Mouse (Mus musculus) embryonic facial prominence, embryonic 14.5 days (tissue): ENCODE measurements around the gene Syt2. TPM values are rescaled to one million over a fixed set of nuclear protein-coding genes. Genes with fewer than 3 reads are reported as not detected.

Experiments used
- ATAC-seq: fragments of 200-750 bp; cut with Nextera tagmentation; 2 replicates; pipeline ENCODE4 v1.8.0; 2017; ENCODE audit warnings: low read depth, moderate number of reproducible peaks, moderate TSS enrichment
- DNase-seq: peaks from one replicate; pipeline ENCODE4 v3.0.0-alpha.2; 2015; ENCODE audit warnings: low spot score
- H3K27ac ChIP-seq: fragments of 300-500 bp; sonication (generic); replicated peaks from 2 replicates; pipeline ENCODE4 v1.5.1; 2014; ENCODE audit warnings: low read depth, mild to moderate bottlenecking, low read length, moderate library complexity
- H3K27me3 ChIP-seq: fragments of 300-500 bp; sonication (generic); replicated peaks from 2 replicates; pipeline ENCODE4 v1.6.1; 2014; ENCODE audit warnings: low read length; ENCODE audit not compliant: control insufficient read depth, insufficient read depth
- H3K36me3 ChIP-seq: fragments of 300-500 bp; sonication (generic); 2 replicates; pipeline ENCODE4 v1.6.1; 2014; ENCODE audit warnings: low read length, mixed read lengths; ENCODE audit not compliant: control insufficient read depth, insufficient read depth
- H3K4me1 ChIP-seq: fragments of 300-500 bp; sonication (generic); 2 replicates; pipeline ENCODE4 v1.6.1; 2014; ENCODE audit warnings: antibody characterized with exemption, low read length; ENCODE audit not compliant: control insufficient read depth, insufficient read depth
- H3K4me2 ChIP-seq: fragments of 300-500 bp; sonication (generic); 2 replicates; pipeline ENCODE4 v1.6.1; 2014; ENCODE audit warnings: low read depth, mild to moderate bottlenecking, low read length, moderate library complexity, mixed read lengths
- H3K4me3 ChIP-seq: fragments of 300-500 bp; sonication (generic); 2 replicates; pipeline ENCODE4 v1.5.1; 2014; ENCODE audit warnings: low read depth, mild to moderate bottlenecking, low read length
- H3K9ac ChIP-seq: fragments of 300-500 bp; sonication (generic); 2 replicates; pipeline ENCODE4 v1.6.1; 2014; ENCODE audit warnings: low read depth, mild to moderate bottlenecking, low read length, moderate library complexity, mixed read lengths
- H3K9me3 ChIP-seq: fragments of 300-500 bp; sonication (generic); 2 replicates; pipeline ENCODE4 v1.6.1; 2016; ENCODE audit warnings: low read length; ENCODE audit not compliant: control insufficient read depth
- WGBS: fragments of 180-500 bp; shearing (Covaris S2); extraction: QIAGEN DNeasy Blood & Tissue Kit; methylation state at CpG from one replicate; pipeline ENCODE4 v1.1.7; 2014; 5-methylcytosine and 5-hydroxymethylcytosine counted together
- polyA plus RNA-seq: library from polyadenylated mRNA; unstranded; fragments of >200 nt; fragmentation: Nextera tagmentation; extraction: Ambion mirVana; gene quantifications from 2 replicates; pipeline ENCODE4 v1.2.1, GENCODE M21; 2014

The Syt2 gene
- polyA plus RNA-seq, 1 experiment from 2014 or later: 1.6 TPM

DNA sequence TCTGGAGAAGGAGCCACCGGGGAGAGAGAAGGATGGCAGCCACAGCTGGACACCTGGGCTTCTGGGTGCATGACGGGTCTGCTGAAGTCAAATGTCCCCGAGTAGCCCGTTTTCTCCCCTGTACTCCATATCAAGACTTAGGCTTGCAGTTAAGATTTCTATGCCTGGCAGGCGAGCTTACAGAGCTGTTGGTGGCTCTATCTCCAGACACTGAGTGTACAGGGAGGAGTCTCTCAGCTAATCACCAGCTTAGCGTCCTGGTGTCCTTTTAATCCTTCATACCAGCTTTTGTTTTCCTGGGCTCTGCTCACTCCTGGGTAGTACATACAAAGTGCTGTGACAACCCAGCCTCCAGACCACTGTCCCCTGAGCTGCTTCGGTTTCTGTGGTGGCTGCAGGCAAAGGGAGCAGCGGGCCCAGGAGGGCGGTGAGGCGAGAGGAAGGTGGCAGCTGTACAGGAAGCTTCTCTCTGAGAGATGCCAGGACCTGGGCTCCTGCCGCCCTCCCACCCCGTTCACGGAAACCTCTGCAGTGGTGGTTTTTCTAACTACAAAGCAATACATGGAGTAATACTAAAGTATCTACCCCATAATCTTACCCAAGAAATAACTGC, 131.6 kb downstream of the Syt2 start:
- no peak overlapping the region for H3K4me3 ChIP-seq
- H3K9ac ChIP-seq: no peak overlapping the region
- ATAC-seq: no peak
- no peak for DNase-seq
- H3K27me3 ChIP-seq: no peaks in the 10 kb centered on the region
- H3K27ac ChIP-seq: no peak overlapping the region
- 54% methylated on average over 13 of the region's 13 CpGs for whole genome bisulfite sequencing
- H3K4me2 ChIP-seq: no peak overlapping the region
- H3K36me3 ChIP-seq: peaks cover 25% of the 10 kb centered on the region
- H3K9me3 ChIP-seq: no peaks in the 10 kb centered on the region
- peaks cover 30% of the 10 kb centered on the region for H3K4me1 ChIP-seq

- no peak overlapping the region for H3K4me3 ChIP-seq
- no peak for DNase-seq
- H3K9ac ChIP-seq: no peak overlapping the region
- H3K27me3 ChIP-seq: no peaks in the 10 kb centered on the region
- WGBS: 90% methylated on average over 5 of the region's 5 CpGs
- no peaks in the 10 kb centered on the region for H3K9me3 ChIP-seq
- peaks cover 26% of the 10 kb centered on the region for H3K4me1 ChIP-seq
- no peak overlapping the region for H3K4me2 ChIP-seq
- ATAC-seq: no peak
- peaks cover 9% of the 10 kb centered on the region; the same call in 1 of the 2 replicates for H3K36me3 ChIP-seq
- H3K27ac ChIP-seq: no peak overlapping the region
Observed at GRCm38 (mm10) chr1:134782797-134783196, 136.3 kb downstream of the Syt2 start.

DNA sequence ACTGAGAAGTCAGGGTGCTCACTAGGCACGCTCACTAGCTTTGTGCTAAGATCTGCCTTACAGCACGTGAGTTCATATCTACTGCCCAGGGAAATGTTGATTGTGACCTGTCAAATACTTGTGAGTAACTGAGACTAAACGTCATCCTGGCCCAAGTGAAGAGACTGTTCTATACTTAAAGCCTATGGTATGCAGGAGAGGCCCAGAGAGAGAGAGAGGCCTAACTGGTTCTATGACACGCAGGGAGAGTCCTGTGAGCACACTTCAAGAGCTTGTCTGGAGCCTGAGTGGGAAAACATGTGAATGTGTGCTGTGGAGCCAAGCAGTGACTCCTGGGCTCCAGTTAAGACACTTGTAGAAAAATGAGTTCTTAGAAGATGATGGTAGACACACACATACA, 137.5 kb downstream of the Syt2 start:
- Histone ChIP-seq H3K9me3 (no peaks in the 10 kb centered on the region), H3K9ac (no peak overlapping the region), H3K4me2 (no peak overlapping the region), H3K4me3 (no peak overlapping the region), H3K4me1 (peaks cover 31% of the 10 kb centered on the region), H3K27ac (no peak overlapping the region), H3K27me3 (no peaks in the 10 kb centered on the region), H3K36me3 (peaks cover 9% of the 10 kb centered on the region; the same call in 1 of the 2 replicates)
- DNase-seq (no peak), ATAC-seq (no peak)
- 67% methylated on average over 4 of the region's 4 CpGs for WGBS

- DNase-seq (no peak), ATAC-seq (no peak)
- Histone ChIP-seq H3K4me3 (no peak overlapping the region), H3K4me2 (no peak overlapping the region), H3K27me3 (no peaks in the 10 kb centered on the region), H3K9me3 (no peaks in the 10 kb centered on the region), H3K27ac (peak overlapping the region; percentile 59), H3K9ac (no peak overlapping the region), H3K36me3 (peaks cover 9% of the 10 kb centered on the region; the same call in 1 of the 2 replicates), H3K4me1 (peaks cover 31% of the 10 kb centered on the region)
- 40% methylated on average over 6 of the region's 6 CpGs for WGBS
Observed at GRCm38 (mm10) chr1:134784481-134784880, 138.0 kb downstream of the Syt2 start.

DNA sequence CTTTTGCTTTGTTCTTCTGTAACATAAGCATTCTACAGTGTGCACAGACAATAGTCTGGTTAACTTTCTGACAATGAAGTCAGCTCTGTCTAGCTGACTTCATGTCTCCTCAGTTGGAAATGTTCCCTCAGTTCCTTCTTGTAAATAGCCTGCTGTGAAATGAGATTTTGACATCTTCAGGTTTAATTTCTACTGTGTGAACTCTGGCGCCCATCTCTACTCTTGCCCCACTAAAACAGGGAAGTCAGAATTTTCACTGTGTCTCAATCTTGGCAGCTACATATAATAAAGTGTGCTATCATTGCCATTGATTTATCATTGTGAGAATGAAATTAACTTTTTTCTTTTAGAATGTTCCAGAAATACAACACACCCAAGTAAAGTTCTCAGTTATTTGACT, 138.4 kb downstream of the Syt2 start:
- ATAC-seq (no peak), DNase-seq (no peak)
- Histone ChIP-seq H3K4me1 (peaks cover 31% of the 10 kb centered on the region), H3K9ac (no peak overlapping the region), H3K27ac (peak overlapping the region; percentile 59; the same call in 1 of the 2 replicates), H3K36me3 (peaks cover 9% of the 10 kb centered on the region; the same call in 1 of the 2 replicates), H3K4me2 (no peak overlapping the region), H3K9me3 (no peaks in the 10 kb centered on the region), H3K27me3 (no peaks in the 10 kb centered on the region), H3K4me3 (no peak overlapping the region)
- WGBS: 81% methylated on average over 1 of the region's 1 CpGs

- no peak for DNase-seq
- H3K27ac ChIP-seq: peak overlapping the region; percentile 78
- no peak overlapping the region for H3K4me2 ChIP-seq
- no peaks in the 10 kb centered on the region for H3K9me3 ChIP-seq
- H3K4me3 ChIP-seq: no peak overlapping the region
- no peaks in the 10 kb centered on the region for H3K27me3 ChIP-seq
- H3K4me1 ChIP-seq: peaks cover 31% of the 10 kb centered on the region
- H3K9ac ChIP-seq: no peak overlapping the region
- H3K36me3 ChIP-seq: no peaks in the 10 kb centered on the region
- ATAC-seq: no peak; the same call in 1 of the 2 replicates
- 44% methylated on average over 7 of the region's 7 CpGs for WGBS
Observed at GRCm38 (mm10) chr1:134788096-134788495, 141.6 kb downstream of the Syt2 start.

DNA sequence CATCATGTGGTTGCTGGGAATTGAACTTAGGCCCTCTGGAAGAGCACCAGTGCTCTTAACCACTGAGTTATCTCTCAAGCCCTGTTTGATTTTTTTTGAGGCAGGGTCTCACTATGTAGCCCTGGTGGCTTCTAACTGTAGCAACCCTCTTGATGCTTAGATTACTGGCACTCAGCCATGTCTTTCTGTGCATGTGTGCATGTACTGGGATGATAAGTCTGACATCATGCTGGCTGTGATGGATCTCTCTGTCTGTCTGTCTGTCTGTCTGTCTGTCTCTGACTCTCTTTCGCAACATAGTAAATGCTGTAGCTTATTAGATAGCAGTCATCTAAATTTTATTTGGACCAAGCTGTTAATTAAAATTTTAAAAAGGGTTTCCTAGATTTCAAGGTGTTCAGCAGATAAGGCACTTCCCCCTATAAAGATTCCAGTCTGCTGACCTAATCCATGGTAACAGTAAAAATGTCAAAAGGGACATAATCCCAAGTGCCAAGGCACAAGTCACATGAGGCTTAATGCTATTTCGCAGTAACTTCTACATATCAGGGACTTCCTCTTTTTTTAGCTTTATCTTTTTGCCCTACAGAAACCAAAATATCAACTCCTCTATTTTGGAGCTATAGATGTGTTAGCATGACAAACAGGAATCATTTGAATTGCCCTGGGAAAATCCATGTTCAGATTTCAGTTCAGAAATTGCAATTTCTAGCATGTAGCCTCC, 144.4 kb downstream of the Syt2 start:
- DNase-seq: no peak
- WGBS: 97% methylated on average over 2 of the region's 2 CpGs
- H3K4me3 ChIP-seq: no peak overlapping the region
- H3K4me1 ChIP-seq: peaks cover 23% of the 10 kb centered on the region
- H3K9ac ChIP-seq: no peak overlapping the region
- H3K27ac ChIP-seq: no peak overlapping the region
- H3K27me3 ChIP-seq: no peaks in the 10 kb centered on the region
- no peaks in the 10 kb centered on the region for H3K9me3 ChIP-seq
- no peaks in the 10 kb centered on the region for H3K36me3 ChIP-seq
- H3K4me2 ChIP-seq: no peak overlapping the region
- ATAC-seq: no peak

DNA sequence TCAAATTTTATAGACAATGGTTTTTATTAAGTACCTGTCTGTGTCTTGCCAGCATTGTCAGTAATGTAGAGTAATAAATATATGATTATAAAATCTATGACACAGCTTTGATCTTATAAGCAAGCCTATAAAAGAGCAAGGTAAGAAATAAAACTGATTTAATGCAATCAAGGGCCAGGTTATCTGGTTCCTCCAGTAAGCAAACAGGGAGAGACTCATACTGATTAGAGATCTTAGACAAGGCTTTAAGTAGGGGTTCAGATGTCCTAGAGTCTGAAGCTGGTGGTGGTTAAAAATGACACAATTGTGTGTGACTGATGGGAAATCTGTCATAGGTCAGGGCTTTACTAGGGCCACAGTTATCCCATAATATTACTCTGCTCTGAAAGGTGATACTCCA, 145.0 kb downstream of the Syt2 start:
- no peaks in the 10 kb centered on the region for H3K27me3 ChIP-seq
- peaks cover 18% of the 10 kb centered on the region for H3K4me1 ChIP-seq
- no peak overlapping the region for H3K4me2 ChIP-seq
- DNase-seq (no peak), ATAC-seq (no peak)
- no peak overlapping the region for H3K4me3 ChIP-seq
- H3K9ac ChIP-seq: no peak overlapping the region
- no peaks in the 10 kb centered on the region for H3K9me3 ChIP-seq
- no peaks in the 10 kb centered on the region for H3K36me3 ChIP-seq
- no peak overlapping the region for H3K27ac ChIP-seq

- Histone ChIP-seq H3K27ac (no peak overlapping the region), H3K9me3 (no peaks in the 10 kb centered on the region), H3K4me1 (peaks cover 8% of the 10 kb centered on the region), H3K9ac (no peak overlapping the region), H3K36me3 (peaks cover 6% of the 10 kb centered on the region; the same call in 1 of the 2 replicates), H3K27me3 (no peaks in the 10 kb centered on the region), H3K4me2 (no peak overlapping the region), H3K4me3 (no peak overlapping the region)
- WGBS: 88% methylated on average over 1 of the region's 1 CpGs
- DNase-seq: no peak
- ATAC-seq: no peak
Observed at GRCm38 (mm10) chr1:134796076-134796475, 149.6 kb downstream of the Syt2 start.
